Mouse (Mus musculus): Measurements from ENCODE around the gene Spem2. TPM values are rescaled to one million over a fixed set of nuclear protein-coding genes. Genes with fewer than 3 reads are reported as not detected.

The Spem2 gene
- not detected for polyA plus RNA-seq (2017; shearing (Covaris generic))

DNA sequence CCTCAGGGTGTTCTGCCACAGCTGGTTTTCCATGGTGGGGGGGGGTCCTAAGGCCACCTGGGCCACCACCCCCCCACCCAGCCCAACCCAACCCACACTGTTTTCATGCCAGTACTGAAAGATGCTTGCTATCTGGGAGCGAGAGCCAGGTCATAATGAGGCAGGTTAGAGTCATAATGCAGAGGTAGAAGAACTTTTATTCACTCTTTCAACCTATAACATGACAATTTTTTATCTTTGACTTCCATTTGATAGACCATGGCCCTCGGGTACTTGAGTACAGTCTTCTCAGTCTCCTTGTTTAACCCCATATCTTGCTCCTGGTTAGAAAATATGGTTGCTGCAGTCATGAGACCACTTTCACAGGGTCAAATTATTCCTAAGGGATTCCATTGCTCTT lies at the start of gene Spem2:
TSS of gene Spem2 (minus strand) at position 101 of the 400 bp plus-strand sequence.

DNA sequence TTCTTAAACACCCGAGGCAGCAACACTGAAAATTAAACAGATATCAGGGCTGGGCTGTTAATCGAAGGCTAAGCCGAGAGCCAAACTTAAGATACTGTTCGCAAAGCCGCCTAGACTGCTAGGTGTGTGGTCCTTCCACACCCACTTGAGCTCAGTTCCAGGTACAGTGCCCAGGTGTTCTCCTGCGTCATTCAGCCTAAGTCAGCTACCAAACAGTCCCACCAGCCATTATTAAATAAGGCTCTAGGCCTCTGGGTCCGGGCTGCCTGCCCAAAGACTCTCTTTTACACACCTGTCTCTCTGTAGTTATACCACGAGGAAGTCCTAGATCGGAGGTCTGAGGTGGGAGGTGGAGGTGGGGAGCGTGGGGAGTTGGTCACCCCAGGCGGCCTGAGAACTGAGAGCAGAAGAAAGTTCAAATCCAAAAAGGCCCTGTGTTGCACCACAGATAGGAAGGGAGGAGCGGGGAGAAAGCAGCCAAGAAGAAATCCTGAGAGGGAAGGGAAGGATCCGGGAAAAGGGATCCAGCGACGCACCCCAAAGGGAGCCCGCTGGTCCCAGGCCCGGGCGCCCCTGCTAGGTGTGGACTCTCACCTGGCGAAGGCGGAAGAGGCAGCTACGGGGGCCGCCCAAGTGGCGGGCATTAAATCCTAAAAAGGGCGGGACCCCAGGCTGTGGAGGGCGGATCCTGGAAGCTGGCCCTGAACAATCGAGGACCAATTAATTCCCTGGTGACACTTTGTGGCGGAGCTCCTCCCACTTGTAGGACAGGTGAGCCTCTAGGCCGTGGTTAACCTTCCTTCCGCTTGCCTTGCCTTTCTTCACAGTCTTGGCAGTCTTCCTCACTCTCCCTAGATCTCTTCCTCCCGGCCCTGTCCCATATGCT lies 40.1 kb upstream of the Spem2 start, which contains the start of gene Tnk1:
TSS of gene Tnk1 (minus strand) at position 618 of the 886 bp plus-strand sequence.

DNA sequence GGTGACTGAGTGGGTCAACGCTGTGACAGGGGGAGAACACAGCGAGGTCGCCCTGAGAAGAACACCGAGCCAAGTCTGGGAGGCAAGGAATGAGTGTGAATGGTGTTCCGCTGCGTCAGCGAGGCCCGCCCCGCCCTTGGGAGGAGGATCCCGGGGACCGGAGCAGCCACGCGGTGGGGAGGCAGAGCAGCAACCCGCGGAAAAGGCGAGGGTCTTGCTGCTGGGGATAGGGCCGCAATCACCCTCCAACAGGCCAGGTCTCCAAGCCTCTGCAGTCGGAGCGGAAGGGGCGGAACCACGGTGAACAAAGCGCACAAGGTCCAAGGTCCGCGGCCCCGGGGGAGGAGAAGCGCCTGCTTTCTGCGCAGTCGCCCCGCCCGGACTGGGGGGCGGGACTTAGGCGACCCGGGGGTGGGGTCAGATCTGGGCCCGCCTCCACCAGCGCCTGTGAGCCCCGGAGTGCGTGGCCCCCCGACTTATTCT lies 28.0 kb upstream of the Spem2 start, which contains the start of gene Plscr3:
TSS of gene Plscr3 (plus strand) at position 179 of the 483 bp plus-strand sequence.

GRCm38 (mm10) chr11:69837952-69838713 lies 19.9 kb upstream of the Spem2 start, which contains the start of gene Tmem256:
Tmem256 (plus strand) TSS chr11:69838514.

GRCm38 (mm10) chr11:69837604-69837951 lies 19.3 kb upstream of the Spem2 start, which contains the start of gene Nlgn2:
Nlgn2 (minus strand) TSS chr11:69837784.

GRCm38 (mm10) chr11:69822080-69822479 lies 3.8 kb upstream of the Spem2 start, which contains the start of gene Spem1:
Spem1 (minus strand) TSS chr11:69822180.

DNA sequence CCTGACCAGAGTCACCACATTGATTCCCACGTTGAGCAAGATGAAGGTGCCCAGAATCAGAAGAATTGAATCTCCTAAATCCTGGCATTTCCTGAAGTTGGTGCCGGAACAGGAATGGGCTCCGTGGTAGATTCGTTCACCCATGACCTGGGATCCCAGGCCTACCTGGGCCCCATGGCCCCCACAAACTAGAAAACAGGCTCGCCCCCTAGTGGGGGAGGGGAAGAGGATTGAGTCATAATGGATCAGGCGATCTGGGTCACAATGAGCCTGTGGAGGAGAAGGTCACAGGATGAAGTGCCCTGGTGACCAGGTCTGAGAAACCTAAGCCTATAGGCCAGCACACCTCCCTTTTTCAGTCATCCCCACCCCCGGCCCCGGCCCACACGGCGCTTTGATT lies 3.1 kb downstream of the Spem2 start, which contains the start of gene Gm39566:
TSS of gene Gm39566 (minus strand) at position 144 of the 400 bp plus-strand sequence.

GRCm38 (mm10) chr11:69804972-69805909 lies 13.0 kb downstream of the Spem2 start, which contains the start of gene Tmem102:
Tmem102 (minus strand) TSS chr11:69805624.

DNA sequence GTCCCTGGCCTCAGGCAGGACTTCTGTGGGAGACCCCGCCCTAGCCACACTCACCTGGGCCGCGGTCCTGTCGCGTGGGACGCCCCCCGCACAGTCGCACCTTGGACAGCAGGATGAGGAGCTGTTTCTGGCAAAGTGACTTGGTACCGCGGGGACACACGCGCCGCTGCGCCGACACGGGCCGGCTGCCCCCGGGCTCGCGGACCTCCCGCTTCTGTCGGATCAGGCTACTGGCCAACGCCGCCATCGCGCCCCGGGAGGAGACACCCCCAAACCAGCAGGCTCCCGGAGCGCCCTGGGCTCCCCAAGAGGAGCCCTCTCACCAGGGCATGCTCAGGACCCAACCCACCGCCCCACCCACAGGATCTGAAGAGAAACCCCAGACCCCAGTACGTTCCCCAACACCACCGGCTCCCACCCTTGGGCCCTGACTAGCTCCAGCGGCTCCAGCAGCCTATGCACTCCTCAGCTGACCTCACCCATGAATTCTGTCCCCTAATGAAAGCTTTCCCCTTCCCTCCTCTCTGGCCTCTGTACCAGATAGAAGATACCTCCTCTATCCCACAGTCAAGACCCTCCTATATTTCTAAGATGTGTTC lies 16.8 kb downstream of the Spem2 start, which contains the start of gene Fgf11:
TSS of gene Fgf11 (minus strand) at position 479 of the 599 bp plus-strand sequence.

GRCm38 (mm10) chr11:69795168-69795982 lies 22.9 kb downstream of the Spem2 start, which contains the start of gene Chrnb1:
Chrnb1 (minus strand) TSS chr11:69795943.

Other genes starting within 250 kb of the Spem2 start
- gene Wrap53, start 238.2 kb downstream of the Spem2 start, polyA plus RNA-seq (2017; shearing (Covaris generic)) = 11.0 TPM
- gene Trp53, start 238.1 kb downstream of the Spem2 start, polyA plus RNA-seq (2017; shearing (Covaris generic)) = 180 TPM
- not detected for gene Atp1b2, start 212.5 kb downstream of the Spem2 start, polyA plus RNA-seq (2017; shearing (Covaris generic))
- gene Shbg, start 200.6 kb downstream of the Spem2 start, polyA plus RNA-seq (2017; shearing (Covaris generic)) = not detected
- not detected for gene Sat2, start 196.4 kb downstream of the Spem2 start, polyA plus RNA-seq (2017; shearing (Covaris generic))
- gene Fxr2, start 185.5 kb downstream of the Spem2 start, polyA plus RNA-seq (2017; shearing (Covaris generic)) = 70.3 TPM
- not detected for gene Sox15, start 163.2 kb downstream of the Spem2 start, polyA plus RNA-seq (2017; shearing (Covaris generic))
- gene Mpdu1, start 155.8 kb downstream of the Spem2 start, polyA plus RNA-seq (2017; shearing (Covaris generic)) = 39.4 TPM
- gene Cd68, start 152.3 kb downstream of the Spem2 start, polyA plus RNA-seq (2017; shearing (Covaris generic)) = 4.3 TPM
- 908 TPM for gene Eif4a1, start 146.0 kb downstream of the Spem2 start, polyA plus RNA-seq (2017; shearing (Covaris generic))
- gene Senp3, start 136.4 kb downstream of the Spem2 start, polyA plus RNA-seq (2017; shearing (Covaris generic)) = 32.0 TPM
- gene Tnfsf13, start 132.7 kb downstream of the Spem2 start, polyA plus RNA-seq (2017; shearing (Covaris generic)) = not detected
- not detected for gene Tnfsf12, start 122.6 kb downstream of the Spem2 start, polyA plus RNA-seq (2017; shearing (Covaris generic))
- gene Tnfsfm13, start 122.4 kb downstream of the Spem2 start, polyA plus RNA-seq (2017; shearing (Covaris generic)) = not detected
- 60.5 TPM for gene Polr2a, start 59.8 kb downstream of the Spem2 start, polyA plus RNA-seq (2017; shearing (Covaris generic))
- not detected for gene Slc35g3, start 56.5 kb downstream of the Spem2 start, polyA plus RNA-seq (2017; shearing (Covaris generic))
- gene Zbtb4, start 52.6 kb downstream of the Spem2 start, polyA plus RNA-seq (2017; shearing (Covaris generic)) = 7.6 TPM
- gene Chrnb1, start 22.5 kb downstream of the Spem2 start, polyA plus RNA-seq (2017; shearing (Covaris generic)) = 1.4 TPM
- not detected for gene Fgf11, start 16.6 kb downstream of the Spem2 start, polyA plus RNA-seq (2017; shearing (Covaris generic))
- not detected for gene Tmem102, start 12.8 kb downstream of the Spem2 start, polyA plus RNA-seq (2017; shearing (Covaris generic))
- gene Gm39566, start 3.2 kb downstream of the Spem2 start, polyA plus RNA-seq (2017; shearing (Covaris generic)) = not detected
- gene Spem1, start 3.7 kb upstream of the Spem2 start, polyA plus RNA-seq (2017; shearing (Covaris generic)) = not detected
- gene Nlgn2, start 19.3 kb upstream of the Spem2 start, polyA plus RNA-seq (2017; shearing (Covaris generic)) = not detected
- 42.5 TPM for gene Tmem256, start 20.0 kb upstream of the Spem2 start, polyA plus RNA-seq (2017; shearing (Covaris generic))
- 9.2 TPM for gene Plscr3, start 27.9 kb upstream of the Spem2 start, polyA plus RNA-seq (2017; shearing (Covaris generic))
- not detected for gene Tnk1, start 40.3 kb upstream of the Spem2 start, polyA plus RNA-seq (2017; shearing (Covaris generic))
- gene Tmem95, start 59.6 kb upstream of the Spem2 start, polyA plus RNA-seq (2017; shearing (Covaris generic)) = not detected
- gene Kctd11, start 62.9 kb upstream of the Spem2 start, polyA plus RNA-seq (2017; shearing (Covaris generic)) = 0.11 TPM
- 462 TPM for gene Acap1, start 77.1 kb upstream of the Spem2 start, polyA plus RNA-seq (2017; shearing (Covaris generic))
- gene 2810408A11Rik, start 82.5 kb upstream of the Spem2 start, polyA plus RNA-seq (2017; shearing (Covaris generic)) = 0.80 TPM
- 5.4 TPM for gene Neurl4, start 82.6 kb upstream of the Spem2 start, polyA plus RNA-seq (2017; shearing (Covaris generic))
- gene Gps2, start 95.4 kb upstream of the Spem2 start, polyA plus RNA-seq (2017; shearing (Covaris generic)) = 200 TPM
- 977 TPM for gene Eif5a, start 103.5 kb upstream of the Spem2 start, polyA plus RNA-seq (2017; shearing (Covaris generic))
- not detected for gene Ybx2, start 117.3 kb upstream of the Spem2 start, polyA plus RNA-seq (2017; shearing (Covaris generic))
- not detected for gene Slc2a4, start 129.7 kb upstream of the Spem2 start, polyA plus RNA-seq (2017; shearing (Covaris generic))
- gene Cldn7, start 146.3 kb upstream of the Spem2 start, polyA plus RNA-seq (2017; shearing (Covaris generic)) = not detected
- 41.4 TPM for gene Ctdnep1, start 162.7 kb upstream of the Spem2 start, polyA plus RNA-seq (2017; shearing (Covaris generic))
- gene Elp5, start 164.1 kb upstream of the Spem2 start, polyA plus RNA-seq (2017; shearing (Covaris generic)) = 50.5 TPM
- gene Gabarap, start 172.7 kb upstream of the Spem2 start, polyA plus RNA-seq (2017; shearing (Covaris generic)) = 366 TPM
- 52.0 TPM for gene Phf23, start 177.3 kb upstream of the Spem2 start, polyA plus RNA-seq (2017; shearing (Covaris generic))
- gene Dvl2, start 182.1 kb upstream of the Spem2 start, polyA plus RNA-seq (2017; shearing (Covaris generic)) = 20.9 TPM
- 83.6 TPM for gene Acadvl, start 196.9 kb upstream of the Spem2 start, polyA plus RNA-seq (2017; shearing (Covaris generic))
- 4.6 TPM for gene Dlg4, start 198.5 kb upstream of the Spem2 start, polyA plus RNA-seq (2017; shearing (Covaris generic))
- gene Asgr1, start 235.6 kb upstream of the Spem2 start, polyA plus RNA-seq (2017; shearing (Covaris generic)) = not detected